ENCODE assay signal across 8 mouse cellular contexts in genomic region chr5:24597221-24597728, GRCm38 (mm10). TPM values are rescaled to one million over a fixed set of nuclear protein-coding genes. Genes with fewer than 3 reads are reported as not detected.
DNase-seq lines count a peak whose midpoint lies in the region; ATAC-seq lines count a peak whose summit lies in the region.

No protein-coding gene starts in this region.

- H3K4me1 ChIP-seq in liver, embryonic 11.5 days (replicated peaks; ENCODE audit: control insufficient read depth, insufficient read depth, low read length) = peaks cover 7% of the 10 kb centered on the region

- peak; percentile 85 for DNase-seq in CD4-positive helper T cell, adult 2 months (ENCODE audit: low read depth, low spot score)
- peak; percentile 71 to 74 for DNase-seq in adrenal gland, adult 18-20 months (ENCODE audit: low spot score in 2 of 2)
- peak; percentile 94 for DNase-seq in embryo, embryonic 10.5 days (ENCODE audit: low spot score)
- peak; percentile 59 for DNase-seq in gastrocnemius, postnatal 25 days
- DNase-seq in kidney, adult 18-20 months = peak; percentile 82
- DNase-seq in liver, embryonic 11.5 days (ENCODE audit: low spot score) = peak; percentile 72
- peak; percentile 77 to 84 for DNase-seq in natural killer cell, adult 2 months (ENCODE audit: low spot score in 2 of 2)
- DNase-seq in thymus, postnatal 0 days (ENCODE audit: low spot score) = peak; percentile 74

- H3K36me3 ChIP-seq in liver, embryonic 11.5 days (ENCODE audit: control insufficient read depth, insufficient read depth, low read length) = peaks cover 5% of the 10 kb centered on the region; the same call in 1 of the 2 replicates

- H3K27me3 ChIP-seq in liver, embryonic 11.5 days (replicated peaks; ENCODE audit: control insufficient read depth, insufficient read depth, low read length) = peaks cover 49% of the 10 kb centered on the region

- no peak overlapping the region for H3K4me2 ChIP-seq in liver, embryonic 11.5 days

- H3K27ac ChIP-seq in liver, embryonic 11.5 days (ENCODE audit: low read depth, low read length) = no peak overlapping the region

- WGBS in liver, embryonic 11.5 days = 62% methylated on average over 2 of the region's 2 CpGs

- H3K4me3 ChIP-seq in liver, embryonic 11.5 days (ENCODE audit: low read depth, low read length) = no peak overlapping the region

- ATAC-seq in liver, embryonic 11.5 days (replicated peaks; ENCODE audit: low FRiP score) = no peak; the same call in 1 of the 2 replicates

- H3K9me3 ChIP-seq in liver, embryonic 11.5 days (ENCODE audit: control insufficient read depth, low read length) = no peaks in the 10 kb centered on the region

- no peak overlapping the region for H3K9ac ChIP-seq in liver, embryonic 11.5 days (ENCODE audit: low read depth, low read length)

RNA-seq across cellular contexts. Expression of gene Chpf2, which starts 10.7 kb away (rescaled TPM):
- total RNA-seq in adrenal gland, adult 18-20 months (2021) = 10 to 100 TPM; 34.5 to 39.7 TPM
- total RNA-seq in gastrocnemius, postnatal 25 days (2021) = 1 to 10 TPM; 8.0 to 10.0 TPM
- polyA plus RNA-seq in liver, embryonic 11.5 days (2014; fragmentation: Nextera tagmentation; extraction: Ambion mirVana) = 14.6 TPM in 2 replicates
- 16.8 and 18.5 TPM in 2 replicates for polyA plus RNA-seq in thymus, postnatal 0 days (2015; fragmentation: Nextera tagmentation; extraction: Ambion mirVana)

RNA-seq across cellular contexts. Expression of gene Abcf2, which starts 20.0 kb away (rescaled TPM):
- total RNA-seq in adrenal gland, adult 18-20 months (2021) = 10 to 100 TPM; 62.8 to 81.3 TPM
- 10 to 100 TPM; 88.0 to 97.0 TPM for total RNA-seq in gastrocnemius, postnatal 25 days (2021)
- 122 and 144 TPM in 2 replicates for polyA plus RNA-seq in liver, embryonic 11.5 days (2014; fragmentation: Nextera tagmentation; extraction: Ambion mirVana)
- polyA plus RNA-seq in thymus, postnatal 0 days (2015; fragmentation: Nextera tagmentation; extraction: Ambion mirVana) = 119 and 121 TPM in 2 replicates

RNA-seq across cellular contexts. Expression of gene Smarcd3, which starts 26.9 kb away (rescaled TPM):
- 10 to 100 TPM; 15.2 to 17.2 TPM for total RNA-seq in adrenal gland, adult 18-20 months (2021)
- total RNA-seq in gastrocnemius, postnatal 25 days (2021) = 100 to 1,000 TPM; 125 to 163 TPM
- 13.6 and 15.2 TPM in 2 replicates for polyA plus RNA-seq in liver, embryonic 11.5 days (2014; fragmentation: Nextera tagmentation; extraction: Ambion mirVana)
- polyA plus RNA-seq in thymus, postnatal 0 days (2015; fragmentation: Nextera tagmentation; extraction: Ambion mirVana) = 2.0 and 2.5 TPM in 2 replicates

RNA-seq across cellular contexts. Expression of gene 4931409K22Rik, which starts 40.7 kb away (rescaled TPM):
- not detected for total RNA-seq in adrenal gland, adult 18-20 months (2021)
- not detected for total RNA-seq in gastrocnemius, postnatal 25 days (2021)
- polyA plus RNA-seq in liver, embryonic 11.5 days (2014; fragmentation: Nextera tagmentation; extraction: Ambion mirVana) = 0.18 TPM in 1 of 2 replicates, not detected in the other
- polyA plus RNA-seq in thymus, postnatal 0 days (2015; fragmentation: Nextera tagmentation; extraction: Ambion mirVana) = not detected in 2 replicates

RNA-seq across cellular contexts. Expression of gene Asb10, which starts 56.5 kb away (rescaled TPM):
- under 1 TPM in 1 of 2 experiments, not detected in 1; 0.23 TPM for total RNA-seq in adrenal gland, adult 18-20 months (2021)
- total RNA-seq in gastrocnemius, postnatal 25 days (2021) = 10 to 100 TPM; 33.2 to 66.7 TPM
- polyA plus RNA-seq in liver, embryonic 11.5 days (2014; fragmentation: Nextera tagmentation; extraction: Ambion mirVana) = 0.23 and 0.30 TPM in 2 replicates
- polyA plus RNA-seq in thymus, postnatal 0 days (2015; fragmentation: Nextera tagmentation; extraction: Ambion mirVana) = 0.88 and 0.94 TPM in 2 replicates

Comparison
In these comparisons a context has a peak if more than half of its experiments do, and no peak if none do; other contexts are left out.
1. RNA of gene Smarcd3, which starts 26.9 kb away (total RNA-seq): 125 to 163 TPM in gastrocnemius, postnatal 25 days; 15.2 to 17.2 TPM in adrenal gland, adult 18-20 months; every median in the first group is over 4 times any median in the second.
2. Peak in every context shown above with its lines, with median percentiles within 50 percentile points of each other: DNase-seq.